Comparison of ENCODE assay signal across 21 mouse cellular contexts in genomic region chr12:12751670-12752426, GRCm38 (mm10).
DNase-seq lines count a peak whose midpoint lies in the region; TF ChIP-seq lines count a peak whose summit lies in the region.
"Had no signal": no experiment of that assay in that cellular context is flagged by ENCODE, and none has a peak within 500 bp of the region (broad histone marks: within the 10 kb centered on the region; RNA-seq: fewer than 3 reads in every experiment).

No protein-coding gene starts in this region.

- no peaks in the 10 kb centered on the region for H3K36me3 ChIP-seq in CH12.LX (replicated peaks in 1 of 2; ENCODE audit: control insufficient read depth in 1 of 2, insufficient read depth in 1 of 2, low read length in 1 of 2)
- H3K36me3 ChIP-seq: embryonic facial prominence, embryonic 10.5 days; embryonic facial prominence, embryonic 12.5 days; forebrain, embryonic 12.5 days; forebrain, embryonic 15.5 days; G1E had no signal

- H3K4me3 ChIP-seq in CH12.LX (replicated peaks in 1 of 3; ENCODE audit: low read depth in 2 of 3, low read length in 2 of 3, poor library complexity in 1 of 3), result no peak overlapping the region
- H3K4me3 ChIP-seq in layer of hippocampus, adult 2 months, result no peak overlapping the region
- H3K4me3 ChIP-seq: embryonic facial prominence, embryonic 10.5 days; embryonic facial prominence, embryonic 12.5 days; forebrain, embryonic 12.5 days; forebrain, embryonic 15.5 days had no signal

- TF ChIP-seq RAD21 in CH12.LX (IDR thresholded peaks at IDR 0.05; ENCODE audit: low read depth, low read length), result no peak

- H3K27me3 ChIP-seq in CH12.LX (replicated peaks), result no peaks in the 10 kb centered on the region
- H3K27me3 ChIP-seq: embryonic facial prominence, embryonic 12.5 days; forebrain, embryonic 12.5 days; forebrain, embryonic 15.5 days; Patski had no signal

- H3K9ac ChIP-seq in CH12.LX (ENCODE audit: insufficient read depth, low read depth), result no peak overlapping the region
- H3K9ac ChIP-seq: embryonic facial prominence, embryonic 12.5 days; forebrain, embryonic 12.5 days; forebrain, embryonic 15.5 days; forebrain, postnatal 0 days had no signal

- peak; percentile 61 for DNase-seq in heart, adult 11 months
- DNase-seq in heart, postnatal 10 days, result no peak
- no peak for DNase-seq in CH12.LX (ENCODE audit: extremely low read depth)
- DNase-seq in ES-CJ7 (ENCODE audit: low read depth, low spot score), result peak; percentile 14
- peak; percentile 27 for DNase-seq in R1 (ENCODE audit: low read depth, low spot score)
- DNase-seq in gastrocnemius, adult 8-10 months (ENCODE audit: low spot score in 2 of 2), result no peak
- no peak for DNase-seq in layer of hippocampus, adult 2 months (ENCODE audit: low spot score in 2 of 2)
- DNase-seq: adrenal gland, adult 2 months; adrenal gland, postnatal 10 days; adrenal gland, postnatal 25 days; cerebellum, adult 11 months; cerebellum, adult 18-20 months; cerebellum, adult 9-10 months; cerebellum, postnatal 25 days; forebrain, postnatal 0 days had no signal

- no peaks in the 10 kb centered on the region for H3K79me2 ChIP-seq in CH12.LX (replicated peaks; ENCODE audit: control insufficient read depth, extremely low read depth, insufficient read depth, poor library complexity, severe bottlenecking)

- in situ Hi-C loops in CH12.LX (cut with MboI; ENCODE audit: low pct_ligation_motif_present, low pct_unique_long_range_greater_than_20kb, low sequenced_read_pairs), result no loop called here

- H3K27ac ChIP-seq in CH12.LX (ENCODE audit: insufficient read depth, low read depth), result no peak overlapping the region
- H3K27ac ChIP-seq in layer of hippocampus, adult 2 months, result no peak overlapping the region
- H3K27ac ChIP-seq: embryonic facial prominence, embryonic 10.5 days; embryonic facial prominence, embryonic 12.5 days; forebrain, embryonic 12.5 days; forebrain, embryonic 15.5 days had no signal

- TF ChIP-seq CTCF in CH12.LX (conservative IDR thresholded peaks at IDR 0.05 in 1 of 2, IDR thresholded peaks at IDR 0.05 in 1 of 2; ENCODE audit: low read depth in 2 of 2, low read length in 2 of 2), result no peak
- TF ChIP-seq CTCF in layer of hippocampus, adult 2 months (conservative IDR thresholded peaks at IDR 0.05), result no peak

- no peak for TF ChIP-seq EP300 in CH12.LX (IDR thresholded peaks at IDR 0.05; ENCODE audit: low read length)

- H3K4me1 ChIP-seq in CH12.LX (ENCODE audit: control insufficient read depth in 1 of 2, insufficient read depth in 2 of 2), result no peaks in the 10 kb centered on the region

- no peaks in the 10 kb centered on the region for H3K9me3 ChIP-seq in CH12.LX (replicated peaks; ENCODE audit: low read length)
- H3K9me3 ChIP-seq: embryonic facial prominence, embryonic 10.5 days; embryonic facial prominence, embryonic 12.5 days; forebrain, embryonic 12.5 days; forebrain, embryonic 15.5 days had no signal

- intact Hi-C loops in heart, postnatal 10 days (cut with DNase I), result no loop called here

- no peak overlapping the region for H3K4me2 ChIP-seq in CH12.LX (ENCODE audit: insufficient read depth, low read depth, poor library complexity, severe bottlenecking)
- H3K4me2 ChIP-seq: embryonic facial prominence, embryonic 12.5 days; forebrain, embryonic 12.5 days; forebrain, embryonic 15.5 days had no signal

- no peak for TF ChIP-seq POLR2A in CH12.LX (IDR thresholded peaks at IDR 0.05; ENCODE audit: low read depth, low read length)

- dilution Hi-C loops in CH12.LX (cut with MboI; ENCODE audit: extremely low pct_ligation_motif_present, extremely low pct_unique_long_range_greater_than_20kb, low sequenced_read_pairs), result no loop called here

TF ChIP-seq in CH12.LX, 34 proteins besides CTCF, POLR2A, EP300 and RAD21:
- TF ChIP-seq USF2 (conservative IDR thresholded peaks at IDR 0.05; ENCODE audit: low read depth, low read length) (no peak), SMC3 (IDR thresholded peaks at IDR 0.05; ENCODE audit: low read depth, low read length) (no peak), MAFK (IDR thresholded peaks at IDR 0.05; ENCODE audit: insufficient replicate concordance, low read length) (peak; percentile 71), ZC3H11A (IDR thresholded peaks at IDR 0.05; ENCODE audit: low read depth, low read length) (no peak)

Comparison
In these comparisons a context has a peak if more than half of its experiments do, and no peak if none do; other contexts are left out.
1. DNase-seq: peak in heart, adult 11 months (single experiment), ES-CJ7 (single experiment) and R1 (single experiment); none in heart, postnatal 10 days (0 of 2), CH12.LX (single experiment), gastrocnemius, adult 8-10 months (0 of 2) and layer of hippocampus, adult 2 months (0 of 2).